Mouse (Mus musculus) midbrain, embryonic 16.5 days (tissue): Measurements from ENCODE around the gene Cage1. TPM values are rescaled to one million over a fixed set of nuclear protein-coding genes. Genes with fewer than 3 reads are reported as not detected.

Experiments
- ATAC-seq: fragments of 200-750 bp; cut with Nextera tagmentation; 2 replicates; pipeline ENCODE4 v1.8.0; 2017; ENCODE audit warnings: moderate TSS enrichment
- H3K27ac ChIP-seq: fragments of 300-500 bp; sonication (generic); 2 replicates; pipeline ENCODE4 v1.5.1; 2014; ENCODE audit warnings: mild to moderate bottlenecking, low read length, mixed read lengths
- H3K27me3 ChIP-seq: fragments of 300-500 bp; sonication (generic); 2 replicates; pipeline ENCODE4 v1.6.1; 2014; ENCODE audit warnings: low read depth, low read length, mixed read lengths; ENCODE audit not compliant: control insufficient read depth, insufficient read depth
- H3K36me3 ChIP-seq: fragments of 300-500 bp; sonication (generic); 2 replicates; pipeline ENCODE4 v1.6.1; 2014; ENCODE audit warnings: mild to moderate bottlenecking, low read length, moderate library complexity, mixed read lengths; ENCODE audit not compliant: control insufficient read depth, insufficient read depth
- H3K4me1 ChIP-seq: fragments of 300-500 bp; sonication (generic); 2 replicates; pipeline ENCODE4 v1.6.1; 2014; ENCODE audit warnings: mild to moderate bottlenecking, low read length, mixed read lengths; ENCODE audit not compliant: control insufficient read depth, insufficient read depth
- H3K4me2 ChIP-seq: fragments of 300-500 bp; sonication (generic); 2 replicates; pipeline ENCODE4 v1.6.1; 2014; ENCODE audit warnings: mild to moderate bottlenecking, low read length, mixed read lengths
- H3K4me3 ChIP-seq: fragments of 300-500 bp; sonication (generic); 2 replicates; pipeline ENCODE4 v1.5.1; 2014; ENCODE audit warnings: low read depth, mild to moderate bottlenecking, low read length, moderate library complexity, mixed read lengths
- H3K9ac ChIP-seq: fragments of 300-500 bp; sonication (generic); 2 replicates; pipeline ENCODE4 v1.6.1; 2014; ENCODE audit warnings: low read depth, low read length, mixed read lengths
- H3K9me3 ChIP-seq: fragments of 300-500 bp; sonication (generic); replicated peaks from 2 replicates; pipeline ENCODE4 v1.6.1; 2014; ENCODE audit warnings: mild to moderate bottlenecking, low read length, mixed read lengths; ENCODE audit not compliant: control insufficient read depth, poor library complexity, severe bottlenecking
- WGBS: fragments of 180-500 bp; shearing (Covaris S2); extraction: QIAGEN DNeasy Blood & Tissue Kit; methylation state at CpG from one replicate; pipeline ENCODE4 v1.1.7; 2014; 5-methylcytosine and 5-hydroxymethylcytosine counted together
- polyA plus RNA-seq: library from polyadenylated mRNA; unstranded; fragments of >200 nt; fragmentation: Nextera tagmentation; extraction: Ambion mirVana; gene quantifications from 2 replicates; pipeline ENCODE4 v1.2.1, GENCODE M21; 2015

The Cage1 gene
- polyA plus RNA-seq, 1 experiment from 2014 or later, result 4.1 TPM

- Histone ChIP-seq H3K36me3 (peaks cover 11% of the 10 kb centered on the region), H3K9ac (no peak overlapping the region), H3K27me3 (no peaks in the 10 kb centered on the region), H3K4me3 (no peak overlapping the region), H3K4me2 (no peak overlapping the region), H3K9me3 (no peaks in the 10 kb centered on the region), H3K4me1 (0 out of 2 replicates have a peak, but pooled peaks cover 4% of the 10 kb centered on the region), H3K27ac (no peak overlapping the region)
- 91% methylated on average over 6 of the region's 6 CpGs for WGBS
- no peak for ATAC-seq
These were observed 62.8 kb downstream of the Cage1 start for GRCm38 (mm10) chr13:37974036-37974435.

GRCm38 (mm10) chr13:37970887-37971530, 65.9 kb downstream of the Cage1 start:
- no peak for ATAC-seq

DNA sequence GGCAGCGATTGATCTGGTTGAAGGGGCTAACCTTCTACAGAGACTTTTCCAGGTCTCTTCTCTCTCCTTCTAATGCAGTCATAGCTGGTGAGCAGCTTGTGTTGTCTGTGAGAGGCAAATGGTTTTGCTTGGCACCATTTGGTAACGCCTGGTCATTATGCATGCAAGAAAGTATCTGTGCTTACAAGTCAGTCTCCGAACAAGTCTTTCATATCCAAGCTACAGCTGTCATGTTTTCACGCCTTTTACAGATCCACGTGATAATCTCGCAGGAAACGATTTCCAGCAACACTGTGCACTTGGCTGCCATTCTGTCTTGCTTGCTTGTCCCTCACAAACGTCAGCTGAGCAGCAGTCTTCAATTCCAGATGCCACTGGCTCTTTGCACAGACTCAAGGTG, 66.9 kb downstream of the Cage1 start:
- H3K27ac ChIP-seq, result no peak overlapping the region

More at GRCm38 (mm10) chr13:37970887-37971530, 65.9 kb downstream of the Cage1 start:
- 89% methylated on average over 11 of the region's 11 CpGs for WGBS
- Histone ChIP-seq H3K27me3 (no peaks in the 10 kb centered on the region), H3K4me3 (no peak overlapping the region), H3K27ac (no peak overlapping the region), H3K36me3 (no peaks in the 10 kb centered on the region), H3K9ac (no peak overlapping the region), H3K4me2 (no peak overlapping the region), H3K4me1 (0 out of 2 replicates have a peak, but pooled peaks cover 4% of the 10 kb centered on the region), H3K9me3 (no peaks in the 10 kb centered on the region)

GRCm38 (mm10) chr13:37969337-37969736, 67.5 kb downstream of the Cage1 start:
- Histone ChIP-seq H3K27me3 (no peaks in the 10 kb centered on the region), H3K4me2 (peak overlapping the region; percentile 19; the same call in 1 of the 2 replicates), H3K27ac (no peak overlapping the region), H3K36me3 (no peaks in the 10 kb centered on the region), H3K4me3 (no peak overlapping the region), H3K4me1 (0 out of 2 replicates have a peak, but pooled peaks cover 4% of the 10 kb centered on the region), H3K9me3 (no peaks in the 10 kb centered on the region), H3K9ac (no peak overlapping the region)
- ATAC-seq, result peak; percentile 12; the same call in 1 of the 2 replicates
- 9% methylated on average over 14 of the region's 14 CpGs for WGBS

More for the DNA sequence above, 66.9 kb downstream of the Cage1 start:
- Histone ChIP-seq H3K4me1 (0 out of 2 replicates have a peak, but pooled peaks cover 4% of the 10 kb centered on the region), H3K36me3 (no peaks in the 10 kb centered on the region), H3K4me3 (no peak overlapping the region), H3K9me3 (no peaks in the 10 kb centered on the region), H3K27me3 (no peaks in the 10 kb centered on the region), H3K9ac (no peak overlapping the region), H3K4me2 (no peak overlapping the region)
- whole genome bisulfite sequencing, result 66% methylated on average over 8 of the region's 8 CpGs
- ATAC-seq, result no peak

DNA sequence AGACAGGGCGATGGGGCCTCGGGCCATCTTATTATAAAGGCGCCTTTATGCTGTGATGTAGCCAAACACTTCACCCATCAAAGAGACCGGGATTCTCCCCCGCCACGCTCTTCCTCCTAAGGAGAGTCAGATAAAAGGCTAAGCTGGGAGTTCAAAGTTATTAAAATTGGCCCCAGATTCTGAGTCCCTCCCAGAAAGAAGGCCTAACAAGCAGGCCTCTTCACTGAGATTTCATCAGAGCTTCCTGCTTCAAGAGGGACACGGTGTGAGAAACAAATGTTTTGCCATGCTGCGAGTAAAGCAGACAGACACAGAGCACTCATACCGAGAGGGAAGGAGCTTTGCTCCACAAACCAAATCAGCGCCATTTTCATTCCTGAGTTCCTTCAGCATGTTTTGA, 69.3 kb downstream of the Cage1 start:
- no peak for ATAC-seq
- H3K4me1 ChIP-seq, result peaks cover 8% of the 10 kb centered on the region; the same call in 1 of the 2 replicates
- no peaks in the 10 kb centered on the region for H3K27me3 ChIP-seq
- 43% methylated on average over 10 of the region's 10 CpGs for WGBS
- H3K27ac ChIP-seq, result no peak overlapping the region
- H3K36me3 ChIP-seq, result no peaks in the 10 kb centered on the region
- H3K4me3 ChIP-seq, result no peak overlapping the region
- no peak overlapping the region for H3K9ac ChIP-seq
- H3K4me2 ChIP-seq, result 0 out of 2 replicates have a peak overlapping the region, but pooled peaks have one; percentile 21
- H3K9me3 ChIP-seq, result no peaks in the 10 kb centered on the region

GRCm38 (mm10) chr13:37967052-37967437, 69.8 kb downstream of the Cage1 start:
- H3K4me2 ChIP-seq, result peak overlapping the region; percentile 21; the same call in 1 of the 2 replicates
- H3K4me3 ChIP-seq, result no peak overlapping the region
- no peaks in the 10 kb centered on the region for H3K27me3 ChIP-seq
- ATAC-seq, result no peak
- no peaks in the 10 kb centered on the region for H3K36me3 ChIP-seq
- WGBS, result 39% methylated on average over 12 of the region's 12 CpGs
- peaks cover 8% of the 10 kb centered on the region; the same call in 1 of the 2 replicates for H3K4me1 ChIP-seq
- no peak overlapping the region for H3K9ac ChIP-seq
- H3K9me3 ChIP-seq, result no peaks in the 10 kb centered on the region
- no peak overlapping the region for H3K27ac ChIP-seq

DNA sequence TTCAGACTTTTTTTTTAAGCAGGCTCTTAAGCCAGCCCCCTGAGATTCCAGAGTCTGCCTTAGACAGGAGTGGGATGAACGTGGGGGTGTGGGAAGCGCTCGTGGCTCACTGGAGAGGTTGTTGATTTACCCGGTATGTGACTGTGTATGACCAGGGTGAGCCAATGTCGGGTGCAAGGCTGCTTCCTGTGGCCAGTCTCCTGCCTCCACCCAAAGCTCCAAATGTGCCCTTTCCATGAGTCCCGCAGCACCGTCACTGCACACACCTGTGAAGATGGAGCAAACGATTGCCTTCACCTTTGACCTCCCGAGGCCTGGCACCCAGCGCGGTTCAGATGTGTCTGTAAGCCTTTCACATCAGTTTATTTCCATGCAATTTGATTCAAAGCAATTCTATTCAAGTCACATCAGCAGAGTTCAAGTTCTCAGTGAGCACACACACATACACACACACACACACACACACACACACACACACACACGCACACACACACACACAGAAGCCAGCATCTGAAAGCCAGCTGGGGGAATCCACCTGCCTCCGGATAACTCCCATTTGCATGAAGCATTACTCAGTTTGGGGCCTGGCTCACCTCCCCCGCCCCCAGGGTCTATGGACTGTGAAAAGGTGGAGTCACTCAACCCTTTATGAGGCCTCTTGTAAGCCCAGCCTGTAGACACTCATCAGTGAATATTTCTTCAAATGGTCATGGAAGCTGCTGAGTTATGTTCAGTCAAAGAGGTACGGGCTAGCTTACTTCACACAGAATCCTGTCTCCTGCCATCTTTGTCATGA, 70.4 kb downstream of the Cage1 start:
- no peaks in the 10 kb centered on the region for H3K27me3 ChIP-seq
- 82% methylated on average over 15 of the region's 15 CpGs for WGBS
- no peaks in the 10 kb centered on the region for H3K9me3 ChIP-seq
- peaks cover 8% of the 10 kb centered on the region; the same call in 1 of the 2 replicates for H3K4me1 ChIP-seq
- H3K4me3 ChIP-seq, result no peak overlapping the region
- ATAC-seq, result no peak
- H3K4me2 ChIP-seq, result no peak overlapping the region
- H3K36me3 ChIP-seq, result no peaks in the 10 kb centered on the region
- H3K9ac ChIP-seq, result no peak overlapping the region
- no peak overlapping the region for H3K27ac ChIP-seq

DNA sequence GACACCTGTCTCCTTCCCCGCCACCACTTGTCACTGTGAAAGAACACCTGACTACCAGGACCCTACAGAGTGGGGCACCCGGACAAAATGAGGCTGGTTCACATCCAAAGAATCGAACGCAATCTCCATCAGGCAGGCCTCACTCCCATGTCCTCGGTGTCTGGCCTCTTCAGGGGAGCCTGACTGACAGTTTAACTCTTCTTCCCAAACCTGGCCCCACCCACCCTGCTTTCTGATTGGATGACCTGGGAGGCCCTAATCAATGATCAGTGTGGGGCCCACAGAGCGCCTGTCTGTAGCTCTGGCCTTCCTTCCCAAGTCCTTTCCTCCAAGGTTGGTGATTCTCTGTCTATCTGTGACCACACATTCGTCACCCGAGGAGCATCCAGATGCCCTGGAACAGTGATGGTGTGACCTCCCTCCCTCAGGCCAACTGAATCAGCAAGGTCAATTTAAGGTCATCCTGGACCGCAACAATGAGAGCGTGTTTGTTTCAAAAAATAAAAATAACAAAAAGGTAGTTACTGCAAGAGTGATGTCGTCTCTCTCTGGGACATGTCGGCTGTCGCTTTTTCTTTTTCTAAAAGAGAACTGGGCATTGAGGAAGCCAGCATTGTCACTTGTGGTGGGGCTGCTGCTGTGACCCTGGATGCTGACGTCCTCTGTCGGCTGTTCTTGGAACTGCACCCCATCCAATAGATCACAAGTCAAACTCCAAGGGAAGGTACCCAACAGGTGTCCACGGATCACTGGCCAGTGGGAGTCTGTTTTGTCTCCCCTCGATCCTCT, 71.5 kb downstream of the Cage1 start:
- H3K27me3 ChIP-seq, result no peaks in the 10 kb centered on the region
- H3K4me2 ChIP-seq, result no peak overlapping the region
- H3K27ac ChIP-seq, result no peak overlapping the region
- no peaks in the 10 kb centered on the region for H3K9me3 ChIP-seq
- 34% methylated on average over 17 of the region's 17 CpGs for WGBS
- H3K36me3 ChIP-seq, result no peaks in the 10 kb centered on the region
- no peak overlapping the region for H3K4me3 ChIP-seq
- peaks cover 8% of the 10 kb centered on the region; the same call in 1 of the 2 replicates for H3K4me1 ChIP-seq
- no peak for ATAC-seq
- H3K9ac ChIP-seq, result no peak overlapping the region
